Mouse (Mus musculus) heart, adult 18-20 months (tissue): Measurements from ENCODE around the gene Spcs1. TPM values are rescaled to one million over a fixed set of nuclear protein-coding genes. Genes with fewer than 3 reads are reported as not detected.

Experiments used
- DNase-seq, 2 experiments: peaks; one replicate each; pipeline ENCODE4 v3.0.0; 2021 to 2022; ENCODE audit warnings: mixed read lengths in 1 of 2
- long read RNA-seq, 2 experiments: library from polyadenylated mRNA; stranded (forward); transcript quantifications; one replicate each; pipeline ENCODE4 v2.0.0; 2021
- total RNA-seq, 2 experiments: library from RNA; stranded (reverse); gene quantifications; 2 replicates each; pipeline ENCODE4 v1.2.3; 2021

Spcs1 gene
- total RNA-seq: 100 to 1,000 TPM; 132 to 138 TPM
- long read RNA-seq, experiment 1, transcript Spcs1-204 (4 exons, 949 nt): major isoform, 87 of 94 reads
- long read RNA-seq, experiment 1, partial matches to known transcripts: 1 of 94 reads
- long read RNA-seq, experiment 1, other reads (novel, unspliced or antisense): 0 of 94 reads
- long read RNA-seq, experiment 2, transcript Spcs1-204 (4 exons, 949 nt): major isoform, 81 of 84 reads
- long read RNA-seq, experiment 2, partial matches to known transcripts: 1 of 84 reads
- long read RNA-seq, experiment 2, other reads (novel, unspliced or antisense): 1 of 84 reads

DNA sequence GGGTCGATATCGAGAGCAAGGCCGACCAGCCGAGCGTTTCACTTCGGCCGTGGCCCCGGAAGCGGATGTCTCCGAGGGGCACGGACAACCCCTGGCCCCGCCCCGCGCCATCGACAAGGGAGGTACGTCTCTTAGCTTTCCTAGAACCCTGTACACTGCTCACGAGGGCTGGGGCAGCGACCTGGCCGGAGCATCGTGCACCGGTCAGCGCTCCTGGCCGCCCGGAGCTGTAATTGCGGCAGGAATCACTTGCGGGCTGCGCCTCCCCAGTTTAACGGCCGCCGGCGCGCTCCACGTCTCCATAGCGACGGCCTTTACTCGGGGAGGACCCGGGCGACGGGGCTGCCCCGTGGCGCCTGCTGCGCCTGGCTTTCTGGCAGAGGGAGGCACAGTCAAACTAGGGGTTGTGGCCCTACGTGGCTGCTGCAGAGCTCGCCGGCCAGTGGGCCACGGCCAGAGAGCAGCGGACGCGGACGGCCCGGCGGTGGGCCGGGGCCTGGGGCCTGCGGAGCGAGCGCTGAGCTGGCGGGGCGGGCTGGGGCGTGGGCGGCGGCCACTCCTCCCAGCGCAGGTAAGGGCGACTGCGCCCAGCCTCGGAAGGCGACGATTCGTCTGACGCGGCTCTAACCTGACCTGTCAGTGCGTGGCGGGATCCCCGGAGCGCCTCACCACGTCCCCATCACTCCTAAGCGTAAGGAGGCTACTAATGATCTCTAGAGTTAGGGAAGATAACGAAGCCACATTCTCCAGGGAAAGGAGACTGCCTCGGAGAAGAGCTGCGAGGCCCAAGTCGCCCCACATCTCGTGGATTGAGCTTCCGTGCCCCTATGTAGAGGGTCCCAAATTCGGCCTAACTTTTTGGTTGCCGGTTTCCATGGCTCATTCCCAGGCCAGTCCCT is at the start of gene Spcs1, which contains the start of gene Glt8d1:
Gene Spcs1 (minus strand): TSS at position 366 of the 899 bp plus-strand sequence.
Gene Glt8d1 (plus strand): TSS at position 94 of the 899 bp plus-strand sequence.
- DNase-seq: peak; percentile 90 to 94

DNA sequence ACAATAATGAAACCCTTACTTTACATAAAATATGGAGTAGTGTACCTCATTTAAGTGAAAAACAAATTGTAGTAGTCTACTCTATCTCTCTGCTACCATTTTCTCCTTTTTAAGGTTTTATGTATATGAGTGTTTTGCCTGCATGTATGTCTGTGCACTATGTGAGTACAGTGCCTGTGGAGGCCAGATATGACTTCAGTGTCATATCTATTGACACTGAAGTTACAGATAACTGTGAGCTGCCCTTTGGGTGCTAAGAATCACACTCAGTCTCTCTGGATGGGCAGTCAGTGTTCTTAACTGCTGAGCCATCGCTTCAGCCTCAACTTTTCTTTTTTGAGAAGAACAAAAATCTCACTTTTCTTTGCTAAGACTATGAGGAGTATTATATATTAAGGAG is 44.3 kb upstream of the Spcs1 start:
- no peak for DNase-seq

DNA sequence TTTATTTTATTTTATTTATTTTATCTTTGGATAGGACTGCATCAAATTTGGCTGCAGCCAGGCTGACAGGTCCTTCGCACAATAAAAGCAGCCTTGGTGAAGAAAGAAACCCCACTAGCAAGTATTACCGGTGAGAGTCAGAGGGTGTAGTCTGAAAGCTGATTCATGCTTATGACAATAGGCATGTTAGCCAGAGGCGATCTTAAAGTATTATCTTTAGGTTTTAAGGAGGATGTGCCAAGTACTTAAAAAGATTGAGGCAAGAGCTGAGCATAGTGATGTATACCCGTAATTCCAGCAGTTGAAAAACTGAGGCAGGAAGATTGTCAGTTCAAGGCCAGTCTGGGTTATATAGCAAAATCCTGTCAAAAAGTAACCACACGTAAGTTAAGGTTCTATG is 43.8 kb upstream of the Spcs1 start:
- DNase-seq: no peak

DNA sequence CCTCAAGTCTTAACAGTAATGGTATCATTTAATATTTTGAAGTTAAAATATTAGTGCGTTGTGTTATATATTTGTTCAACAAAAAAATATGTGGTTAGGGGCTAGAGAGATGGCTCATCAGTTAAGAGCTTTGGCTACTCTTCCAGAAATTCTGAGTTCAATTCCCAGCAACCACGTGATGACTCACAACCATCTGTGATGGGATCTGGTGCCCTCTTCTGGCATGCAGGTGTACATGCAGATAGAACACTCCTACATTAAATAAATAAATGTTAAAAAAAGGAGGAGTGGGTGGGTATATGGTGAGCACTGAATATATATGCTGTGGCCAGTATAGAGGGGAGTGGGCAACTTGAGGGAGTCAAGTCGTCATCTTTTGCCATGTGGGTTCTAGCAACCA is 24.3 kb upstream of the Spcs1 start:
- no peak for DNase-seq

DNA sequence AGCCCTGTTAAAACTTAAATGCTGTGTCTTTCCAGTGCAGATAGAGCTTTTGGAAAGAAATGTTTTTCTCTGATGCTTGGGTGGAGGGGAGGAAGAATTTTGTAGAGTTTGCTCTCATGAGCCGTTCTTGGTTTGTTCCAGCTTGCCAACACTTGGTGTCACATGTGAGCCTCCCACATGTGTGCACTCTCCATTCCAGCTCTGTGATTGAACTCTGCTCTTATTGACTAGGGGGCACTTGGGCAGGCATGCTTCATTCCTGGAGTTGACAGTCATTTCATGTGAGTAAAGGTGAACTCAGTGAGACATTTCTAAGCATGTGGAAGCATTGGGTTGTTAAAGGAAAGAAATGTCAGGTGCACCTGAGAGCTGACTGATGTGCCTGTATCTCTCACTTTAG is 21.1 kb upstream of the Spcs1 start:
- no peak for DNase-seq

DNA sequence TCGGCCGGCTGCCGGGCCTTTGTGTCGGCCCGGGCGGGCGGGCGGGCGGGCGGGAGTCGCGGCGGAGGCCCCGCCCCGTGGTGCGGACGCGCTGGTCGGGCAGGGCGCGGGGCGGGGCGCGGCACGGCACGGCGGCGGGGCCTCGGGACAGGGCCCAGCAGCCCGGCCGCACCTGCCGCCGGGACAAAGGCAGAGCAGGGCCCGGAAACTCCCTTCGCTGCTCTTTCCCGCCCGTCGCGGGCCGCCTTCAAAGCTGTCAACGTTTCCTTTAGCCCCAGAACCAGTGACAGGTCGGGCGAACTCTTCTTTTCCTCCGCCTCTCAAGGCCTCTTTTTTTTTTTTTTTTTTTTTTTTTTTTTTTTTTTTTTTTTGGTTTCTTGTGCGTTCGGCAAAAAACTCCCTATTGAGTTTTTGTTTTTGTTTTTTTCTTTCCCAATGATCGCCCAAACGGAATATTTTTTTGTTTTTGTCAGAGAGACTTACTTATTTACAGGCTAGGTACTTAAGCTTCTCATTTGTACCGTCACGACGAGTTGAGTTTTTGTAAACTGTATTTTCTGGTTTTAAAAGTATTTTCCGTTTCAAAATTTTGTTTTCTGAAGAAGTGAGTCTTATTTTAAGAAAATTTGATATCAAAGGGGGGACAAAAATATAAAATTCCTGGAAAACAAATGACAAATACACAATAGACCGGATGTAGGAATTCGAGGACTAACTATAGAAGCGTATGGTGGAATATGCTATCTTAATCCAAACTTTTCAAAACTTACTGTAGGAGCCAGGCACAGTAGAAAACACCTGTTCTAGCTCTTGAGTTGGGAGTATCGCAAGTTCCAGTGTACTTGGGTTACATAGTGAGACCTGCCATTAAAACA is 18.1 kb upstream of the Spcs1 start:
- DNase-seq: peak; percentile 80 to 85

DNA sequence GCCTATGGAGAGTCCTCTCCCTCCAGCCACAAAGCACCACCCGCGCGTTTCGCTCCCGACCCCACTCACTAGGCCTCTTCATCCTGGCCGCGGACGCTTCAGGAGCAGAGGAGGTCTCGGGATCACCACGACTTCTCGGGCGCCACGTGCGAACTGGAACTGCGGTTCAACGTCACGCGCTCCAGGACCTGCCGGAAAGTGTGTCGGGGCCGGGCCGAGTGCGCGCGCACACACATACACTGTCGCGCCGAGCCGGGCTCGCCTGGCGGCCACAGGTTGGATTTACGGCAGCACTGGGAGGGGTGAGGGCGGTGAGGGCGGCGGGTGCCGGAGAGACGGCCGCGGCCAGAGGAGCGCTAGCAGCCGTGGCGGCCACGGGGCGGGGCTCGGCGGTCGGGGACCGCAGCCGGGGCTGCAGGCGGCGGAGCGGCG is 17.4 kb upstream of the Spcs1 start, which contains the start of the genes Pbrm1 and Gnl3:
Gene Pbrm1 (plus strand): TSS at position 279 of the 432 bp plus-strand sequence.
Gene Gnl3 (minus strand): TSS at position 293 of the 432 bp plus-strand sequence.
- DNase-seq: peak; percentile 96 to 98

DNA sequence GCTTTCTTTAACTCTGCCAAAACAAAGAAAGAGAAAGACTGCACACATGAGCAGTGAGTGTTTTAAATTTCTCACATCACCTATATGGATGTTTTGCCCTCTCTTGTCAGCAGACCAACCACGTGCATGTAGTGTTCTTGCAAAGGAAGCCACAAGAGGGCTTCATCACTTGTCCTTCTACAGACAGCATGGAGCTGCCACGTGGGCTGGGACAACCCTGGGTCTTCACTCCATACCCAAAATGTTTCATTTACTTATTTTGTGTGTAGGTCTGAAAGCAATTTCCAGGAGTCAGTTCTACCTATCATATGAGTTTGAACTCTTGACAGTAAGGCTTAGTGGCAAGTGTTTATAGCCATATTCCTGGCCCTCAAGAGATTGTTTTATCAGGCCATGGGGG is 16.4 kb upstream of the Spcs1 start:
- DNase-seq: no peak

DNA sequence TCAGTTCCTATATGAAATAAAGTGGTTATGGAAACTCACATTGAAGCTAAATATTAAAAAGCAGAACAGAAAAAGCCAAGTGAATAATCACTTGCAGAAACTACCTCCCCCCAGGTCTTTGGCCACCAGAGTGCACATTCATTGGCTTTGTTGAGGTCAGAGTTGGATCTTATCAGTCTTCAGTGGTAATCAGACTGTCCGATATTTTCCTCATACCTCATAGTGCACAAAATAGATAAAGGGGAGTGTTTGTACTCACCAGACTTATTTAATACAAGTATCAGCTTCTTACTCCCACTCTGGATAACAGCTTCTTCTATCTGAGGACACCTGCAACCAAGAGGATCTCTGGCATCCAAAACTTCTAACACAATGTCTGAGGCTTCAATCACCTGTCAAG is 14.6 kb upstream of the Spcs1 start:
- no peak for DNase-seq

DNA sequence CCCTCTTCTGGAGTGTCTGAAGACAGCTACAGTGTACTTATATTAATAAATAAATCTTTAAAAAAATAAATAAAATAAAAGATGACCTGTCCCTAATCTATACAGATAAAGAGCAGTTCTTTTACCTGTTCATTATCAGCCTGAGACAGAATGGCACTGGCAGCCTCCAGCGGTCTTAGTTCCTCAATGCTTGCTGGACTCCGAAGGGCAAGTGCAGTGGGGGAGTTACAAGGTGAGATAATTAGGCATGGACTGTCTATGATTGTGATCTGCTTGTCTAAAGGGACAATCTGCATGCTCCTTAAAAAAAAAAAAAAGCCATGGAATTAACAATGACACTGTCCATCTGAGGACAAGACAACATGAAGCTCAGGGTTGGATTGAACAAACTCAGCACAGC is 12.5 kb upstream of the Spcs1 start:
- DNase-seq: no peak

DNA sequence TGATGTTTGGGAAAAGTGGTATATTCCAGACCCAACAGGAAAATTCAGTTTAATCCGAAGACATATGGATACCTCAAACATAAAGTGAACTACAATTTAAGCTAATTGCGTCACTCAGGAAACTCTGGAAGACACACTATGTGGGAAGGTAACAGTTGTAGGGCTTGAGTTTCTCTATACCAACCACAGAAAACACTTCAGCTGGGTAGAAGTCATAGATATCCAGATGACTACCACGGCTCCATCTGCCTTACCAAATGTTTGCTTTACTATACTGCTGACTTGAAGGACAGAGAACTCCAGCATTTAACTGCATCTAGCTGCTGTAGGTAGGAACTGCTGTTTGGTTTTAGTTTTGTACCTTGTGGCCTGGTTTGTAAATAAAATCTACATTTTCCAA is 10.1 kb upstream of the Spcs1 start:
- no peak for DNase-seq

DNA sequence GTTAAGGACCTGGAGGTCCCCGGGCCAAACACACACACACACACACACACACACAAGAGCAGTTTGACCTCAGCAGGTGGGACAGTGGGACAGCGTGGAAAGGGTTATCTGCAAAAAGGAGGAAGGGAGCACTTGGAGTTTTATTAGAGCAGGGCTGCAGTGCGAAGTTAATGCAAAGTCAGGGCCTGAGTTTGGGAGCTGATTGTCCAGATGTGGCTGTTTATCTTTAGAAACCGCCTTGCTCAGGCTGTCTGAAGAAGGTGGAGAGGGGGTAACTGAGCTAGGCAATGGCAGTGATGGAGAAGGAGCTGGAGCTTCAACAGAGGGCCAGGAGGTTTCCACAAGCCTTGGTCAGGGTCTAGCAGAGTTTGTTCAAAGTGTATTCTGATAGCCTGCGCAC is 5.3 kb upstream of the Spcs1 start:
- no peak for DNase-seq

DNA sequence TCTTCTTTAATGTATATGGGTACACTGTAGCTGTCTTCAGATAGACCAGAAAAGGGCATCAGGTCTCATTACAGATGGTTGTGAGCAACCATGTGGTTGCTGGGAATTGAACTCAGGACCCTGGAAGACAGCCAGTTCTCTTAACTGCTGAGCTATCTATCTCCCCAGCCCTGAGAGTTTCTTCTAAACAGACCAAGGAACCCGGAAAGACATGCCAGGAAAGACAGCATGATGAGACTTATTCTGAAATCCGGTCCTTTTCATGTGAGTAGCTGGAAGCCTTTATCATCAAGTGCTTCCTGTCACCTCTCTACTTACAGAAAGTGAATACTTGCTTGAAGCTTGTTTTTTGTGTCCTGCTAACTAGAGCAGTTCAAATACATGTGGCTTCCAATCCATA is 3.1 kb upstream of the Spcs1 start:
- DNase-seq: no peak

DNA sequence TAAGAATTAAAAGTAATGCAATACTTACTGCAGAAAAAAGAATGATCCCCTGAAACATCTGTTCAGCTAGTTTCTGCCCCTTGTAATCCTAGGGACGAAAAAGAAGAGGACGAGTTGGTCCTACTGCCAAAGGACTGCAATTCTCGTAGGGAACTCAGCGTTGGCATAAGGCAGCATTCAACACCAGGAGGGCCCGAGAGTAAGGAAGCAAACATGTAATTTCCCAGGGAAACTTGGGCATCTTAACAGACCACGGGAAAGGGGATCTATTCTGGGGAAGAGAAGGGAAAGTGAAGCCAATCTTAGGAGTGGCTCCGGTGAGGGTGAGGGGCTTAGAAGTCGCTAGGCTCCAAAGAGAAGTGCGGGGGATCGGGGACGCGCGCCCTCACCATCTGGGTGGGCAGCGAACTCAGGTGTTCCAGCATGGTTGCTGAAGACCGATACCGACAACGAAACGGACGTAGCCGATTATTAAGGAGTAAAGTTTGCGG is 611 bp downstream of the Spcs1 start:
- no peak for DNase-seq

DNA sequence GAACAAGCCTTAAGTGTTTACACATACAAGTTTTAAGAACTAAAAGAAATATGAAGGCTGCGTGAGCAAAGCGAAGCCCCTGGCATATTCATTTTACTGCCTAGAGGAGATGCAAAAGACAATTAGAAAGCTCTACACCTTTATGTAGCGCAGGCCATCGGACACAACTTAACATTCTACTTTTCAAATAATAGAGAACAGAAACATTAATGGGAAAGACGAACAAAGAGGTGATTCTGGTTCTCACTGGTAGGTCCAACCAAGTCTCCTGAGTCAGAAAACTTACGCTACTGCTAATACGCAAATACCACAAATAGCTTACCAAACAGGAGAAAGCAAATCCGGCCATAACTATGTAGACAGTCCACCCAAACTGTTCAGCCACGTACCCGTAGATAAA is 1.1 kb downstream of the Spcs1 start:
- no peak for DNase-seq

DNA sequence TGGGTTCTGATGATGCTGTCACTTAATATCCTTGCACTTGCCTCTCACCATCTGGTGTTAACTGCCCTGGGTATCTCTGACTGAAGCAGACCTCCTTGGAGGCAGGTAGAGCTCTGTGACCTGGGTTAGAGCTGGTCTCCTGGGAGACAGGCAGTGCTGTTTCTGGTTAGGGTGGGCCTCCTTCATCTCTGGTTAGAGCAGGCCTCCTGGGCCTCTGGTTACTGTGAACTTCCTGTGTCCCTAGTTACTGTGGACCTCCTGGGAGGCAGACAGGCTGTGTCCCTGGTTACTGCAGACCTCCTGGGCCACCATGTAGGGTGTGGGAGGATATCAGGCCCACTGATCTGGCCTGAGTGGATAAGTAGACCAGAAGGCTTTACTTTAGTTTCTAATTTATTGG is 5.1 kb downstream of the Spcs1 start:
- no peak for DNase-seq

DNA sequence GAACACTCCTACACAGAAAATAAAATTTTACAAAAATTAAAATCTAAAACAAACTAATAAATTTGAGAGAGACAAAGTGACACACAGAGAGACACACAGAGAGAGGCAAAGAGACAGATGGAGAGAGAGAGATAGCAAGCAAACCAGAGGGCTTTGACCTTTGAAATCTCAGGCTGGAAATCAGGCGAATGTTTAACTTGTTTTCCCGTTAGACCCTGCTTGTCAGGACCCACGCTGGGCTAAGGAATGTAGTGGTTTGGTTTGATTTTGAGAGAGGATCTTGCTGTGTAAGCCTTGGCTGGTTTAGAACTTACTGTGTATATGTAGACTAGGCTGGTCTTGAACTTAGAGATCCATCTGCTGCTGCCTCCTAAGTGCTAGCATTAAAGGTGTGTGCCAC is 25.2 kb downstream of the Spcs1 start:
- DNase-seq: no peak

DNA sequence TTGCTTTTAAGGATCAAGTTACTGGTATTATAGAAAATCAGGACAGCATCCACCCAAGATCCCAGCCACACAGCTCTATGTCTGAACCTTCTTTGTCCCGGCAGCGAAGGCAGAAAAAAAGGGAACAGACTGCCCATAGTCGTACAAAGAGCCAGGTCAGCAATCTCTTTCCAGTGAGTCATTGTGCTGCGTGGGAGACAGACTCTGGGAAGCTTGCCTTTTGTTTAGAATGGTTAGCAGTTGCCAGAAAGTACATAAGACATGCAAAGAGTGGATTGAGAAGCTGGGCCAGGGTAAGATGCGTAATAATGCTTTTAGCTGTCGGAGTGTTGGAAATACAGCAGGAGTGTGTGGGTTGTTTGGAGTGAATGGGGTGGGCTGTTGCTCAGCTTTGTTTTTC is 27.3 kb downstream of the Spcs1 start:
- peak; percentile 13 to 49 for DNase-seq

DNA sequence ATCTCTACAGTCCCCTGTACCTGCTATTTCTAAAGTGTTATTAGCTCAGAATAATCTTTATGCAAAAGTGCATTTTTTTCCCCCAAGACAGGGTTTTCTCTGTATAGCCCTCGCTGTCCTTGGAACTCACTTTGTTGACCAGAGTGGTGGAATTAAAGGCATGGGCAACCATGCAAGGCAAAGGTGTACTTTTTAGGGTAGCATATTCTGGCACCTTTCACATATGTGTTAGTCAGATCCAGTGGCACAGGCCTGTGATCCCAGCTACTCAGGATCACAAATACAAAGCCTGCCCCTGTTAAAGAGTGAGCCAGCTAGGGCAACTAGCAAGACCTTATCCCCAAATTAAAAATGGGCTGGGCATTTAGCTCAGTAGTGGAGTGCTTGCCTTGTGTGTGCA is 41.1 kb downstream of the Spcs1 start:
- no peak for DNase-seq

DNA sequence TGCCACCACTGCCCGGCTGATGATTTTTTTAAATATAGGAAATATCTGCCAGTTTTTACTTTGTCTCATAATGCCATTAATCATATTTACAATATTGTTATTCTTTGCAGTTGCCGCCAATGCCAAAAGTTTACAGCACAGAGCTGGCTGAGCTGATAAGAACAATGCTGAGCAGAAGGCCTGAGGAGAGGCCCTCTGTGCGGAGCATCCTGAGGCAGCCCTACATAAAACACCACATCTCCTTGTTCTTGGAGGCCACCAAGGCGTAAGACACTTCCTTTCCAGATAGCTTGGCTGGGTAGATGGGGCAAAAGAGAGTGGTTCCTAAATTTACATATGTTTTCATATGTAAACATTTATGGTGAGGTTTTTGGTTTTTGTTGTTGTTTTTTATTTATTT is 42.4 kb downstream of the Spcs1 start:
- DNase-seq: no peak

DNA sequence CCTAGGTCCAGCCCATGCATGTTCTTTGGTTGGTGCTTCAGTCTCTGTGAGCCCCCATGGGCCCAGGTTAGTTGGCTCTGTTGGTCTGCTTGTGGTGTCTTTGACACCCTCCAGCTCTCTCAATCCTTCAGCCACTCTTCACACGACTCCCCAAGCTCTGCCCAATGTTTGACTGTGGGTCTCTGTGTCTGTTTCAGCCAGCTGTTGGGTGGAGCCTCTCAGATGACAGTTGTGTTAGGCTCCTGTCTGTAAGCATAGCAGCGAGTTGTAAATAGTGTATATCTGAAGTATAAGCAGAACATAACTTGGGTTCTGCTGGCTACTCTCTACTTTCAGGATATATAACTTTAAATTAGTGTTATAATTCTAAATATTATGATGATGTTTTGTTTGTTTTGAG is 43.0 kb downstream of the Spcs1 start:
- DNase-seq: no peak

DNA sequence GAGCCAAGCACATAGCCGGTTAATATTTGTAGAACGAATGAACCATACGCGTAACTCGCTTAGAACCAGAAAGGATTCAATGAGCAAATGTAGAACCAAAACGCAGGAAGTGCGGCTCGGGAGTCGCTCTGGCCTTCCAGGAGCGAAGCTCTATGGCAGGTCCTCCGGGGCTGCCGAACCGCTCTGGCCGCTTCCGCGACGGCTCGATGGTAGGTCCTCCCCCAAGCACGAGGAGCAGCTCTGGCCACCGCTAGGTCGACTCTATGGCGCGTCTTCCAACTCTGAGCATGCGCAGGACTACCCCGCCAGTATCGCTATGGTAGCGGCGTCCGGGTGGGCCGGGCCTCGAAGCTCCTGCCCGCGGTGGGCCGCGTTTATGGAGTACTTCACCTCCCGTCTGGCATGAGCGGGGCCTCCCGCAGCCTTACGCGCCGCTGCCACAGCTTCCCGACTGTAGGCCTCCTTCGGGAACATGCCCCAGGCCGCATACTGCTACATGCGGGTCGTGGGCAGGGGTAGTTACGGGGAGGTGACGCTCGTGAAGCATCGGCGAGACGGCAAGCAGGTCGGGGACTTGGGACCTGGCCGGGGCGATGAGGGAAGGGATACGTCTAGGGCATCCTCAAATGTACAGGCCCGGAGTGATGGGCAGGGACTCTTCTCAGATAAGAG is 50.2 kb downstream of the Spcs1 start, which contains the start of gene Nek4:
Gene Nek4 (plus strand): TSS at position 224 of the 672 bp plus-strand sequence.
- DNase-seq: peak; percentile 97 to 99
